Mouse (Mus musculus): Measurements from ENCODE around the gene Slc24a4.

GRCm38 (mm10) chr12:102243915-102244314 is 115.4 kb downstream of the Slc24a4 start:
- TF ChIP-seq CTCF (IDR thresholded peaks at IDR 0.05; ENCODE audit: low read depth, low read length) (no peak), EP300 (IDR thresholded peaks at IDR 0.05; ENCODE audit: insufficient read depth, low read depth, low read length) (no peak), POLR2A (IDR thresholded peaks at IDR 0.05; ENCODE audit: insufficient read depth, low read length) (no peak)
